Mouse (Mus musculus) 3T3-L1 (cell line): ENCODE data around the gene Gm20388.

Experiments used
- DNase-seq: peaks from one replicate; pipeline ENCODE4 v3.0.0-alpha.2; 2015; ENCODE audit warnings: low read depth, low spot score

The Gm20388 gene

DNA sequence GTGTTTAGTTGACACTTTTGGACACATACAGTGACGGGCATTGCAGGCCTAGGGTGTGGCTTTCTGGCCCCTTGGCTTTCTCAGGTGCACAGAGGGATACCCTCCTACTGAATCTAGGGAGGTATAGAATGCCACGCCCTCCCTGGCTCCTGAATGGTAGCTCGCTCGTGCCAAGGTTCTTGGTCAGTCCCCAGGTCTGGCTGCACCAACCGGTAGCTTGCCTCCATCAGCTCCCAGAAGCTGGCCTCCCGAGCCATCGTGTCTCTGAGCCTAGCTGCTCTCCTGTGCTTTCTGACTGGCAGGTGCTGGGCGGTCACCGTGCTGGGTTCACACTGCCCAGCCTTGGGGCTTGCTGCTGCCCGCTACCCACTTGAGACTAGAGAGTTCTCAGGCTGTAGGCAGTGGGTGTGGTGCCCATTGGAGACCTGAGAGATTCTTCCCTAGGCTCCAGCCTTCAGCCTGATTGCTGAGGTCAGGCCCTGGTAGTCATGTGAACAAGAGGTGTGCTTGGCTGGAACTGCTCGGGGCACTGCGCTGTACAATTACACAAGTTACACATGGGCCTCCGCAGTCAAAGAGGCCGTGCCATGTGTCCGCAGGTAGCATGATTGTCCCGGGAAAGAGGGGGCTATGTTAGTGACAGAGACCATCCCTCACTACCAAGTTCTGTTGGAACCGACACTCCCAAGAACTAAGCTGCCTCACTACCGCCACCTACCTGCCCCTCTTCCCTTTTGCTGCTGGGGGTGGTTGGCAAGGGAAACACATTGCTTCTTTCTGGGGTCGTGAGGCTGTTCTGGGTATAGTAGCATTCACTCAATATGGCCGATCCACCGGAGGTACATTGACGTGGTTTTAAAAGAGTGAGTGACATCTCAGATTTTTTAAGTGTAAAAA, 651.1 kb downstream of the Gm20388 start:
- DNase-seq, result peak; percentile 17

DNA sequence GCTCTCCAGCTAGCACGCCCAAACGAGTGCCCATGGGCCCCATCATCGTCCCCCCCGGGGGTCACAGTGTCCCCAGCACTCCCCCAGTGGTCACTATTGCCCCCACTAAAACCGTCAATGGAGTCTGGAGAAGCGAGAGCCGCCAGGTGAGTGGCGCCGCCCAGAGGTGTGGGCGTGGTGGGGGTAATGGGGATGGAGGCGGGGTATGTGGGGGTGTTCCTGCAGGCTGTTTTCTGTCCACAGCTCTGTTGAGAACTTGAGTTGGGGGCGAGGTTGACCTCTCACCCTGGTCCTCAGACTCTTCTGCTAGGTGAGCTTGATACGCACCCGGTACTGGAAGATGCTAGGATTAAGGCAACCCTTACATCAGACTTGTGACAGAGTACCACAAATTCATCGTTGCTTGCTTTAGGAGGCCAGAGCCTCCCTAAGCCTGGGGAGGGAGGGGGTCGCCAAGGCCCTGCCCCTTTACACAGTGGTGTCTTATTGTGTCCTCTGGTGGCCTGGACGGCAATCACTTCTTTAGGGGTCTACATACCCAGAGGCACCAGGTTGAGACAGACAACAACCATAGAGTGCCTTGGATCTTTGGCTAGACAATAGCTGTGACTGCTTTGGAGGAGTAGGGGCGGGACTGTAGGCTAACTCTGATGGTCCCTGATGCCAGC, 652.2 kb downstream of the Gm20388 start:
- no peak for DNase-seq

GRCm38 (mm10) chr8:120563348-120563724, 652.7 kb downstream of the Gm20388 start:
- peak; percentile 75 for DNase-seq

DNA sequence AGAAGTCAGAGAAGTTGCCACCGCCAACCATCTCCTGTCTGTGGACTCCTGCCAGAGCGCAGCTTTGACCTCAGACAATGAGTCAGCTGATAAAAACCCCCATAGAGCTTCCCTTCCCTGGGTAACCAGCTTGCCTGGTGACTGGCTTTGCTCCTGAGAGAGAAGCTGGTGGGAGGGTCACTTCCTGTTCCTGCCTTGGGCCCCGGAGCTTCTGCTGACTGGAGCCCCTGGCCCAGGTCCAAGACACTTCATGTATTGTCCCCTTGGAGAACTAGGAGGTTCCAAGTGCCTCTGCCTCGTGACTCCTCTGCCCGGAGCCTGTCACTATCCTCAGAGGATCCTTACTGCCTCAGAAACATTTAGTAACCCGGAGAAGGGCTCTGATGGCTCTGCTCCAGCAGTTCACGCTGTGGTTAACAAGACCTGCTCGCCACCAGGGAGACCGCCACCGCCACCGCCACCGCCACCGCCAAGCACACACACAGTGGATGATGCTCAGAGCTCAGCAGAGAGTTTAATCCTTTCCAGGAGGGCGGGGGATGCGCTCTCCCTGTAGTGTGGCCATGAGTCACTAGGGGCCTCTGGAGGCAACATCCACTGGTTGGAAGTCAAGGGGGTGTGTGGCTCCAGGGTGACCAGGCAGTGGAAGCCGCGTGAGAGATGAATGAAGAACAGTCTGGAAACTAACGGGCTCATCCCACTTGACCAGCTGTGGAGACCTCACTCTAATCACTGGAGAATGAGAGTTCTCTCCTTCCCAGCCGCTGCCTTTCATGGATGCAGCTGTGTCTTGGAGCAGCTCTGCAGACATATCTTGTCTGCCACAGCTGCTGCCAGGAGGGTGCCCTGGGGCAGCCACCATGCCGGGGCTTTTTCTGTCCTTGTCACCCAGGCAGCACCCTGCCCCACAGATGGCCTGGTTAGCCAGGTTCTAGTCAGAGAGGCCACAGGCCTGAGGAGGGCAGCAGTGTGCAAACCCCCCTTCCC, 653.5 kb downstream of the Gm20388 start:
- peak; percentile 96 for DNase-seq

- DNase-seq, result no peak
Observed at GRCm38 (mm10) chr8:120565151-120565711, 654.6 kb downstream of the Gm20388 start.

DNA sequence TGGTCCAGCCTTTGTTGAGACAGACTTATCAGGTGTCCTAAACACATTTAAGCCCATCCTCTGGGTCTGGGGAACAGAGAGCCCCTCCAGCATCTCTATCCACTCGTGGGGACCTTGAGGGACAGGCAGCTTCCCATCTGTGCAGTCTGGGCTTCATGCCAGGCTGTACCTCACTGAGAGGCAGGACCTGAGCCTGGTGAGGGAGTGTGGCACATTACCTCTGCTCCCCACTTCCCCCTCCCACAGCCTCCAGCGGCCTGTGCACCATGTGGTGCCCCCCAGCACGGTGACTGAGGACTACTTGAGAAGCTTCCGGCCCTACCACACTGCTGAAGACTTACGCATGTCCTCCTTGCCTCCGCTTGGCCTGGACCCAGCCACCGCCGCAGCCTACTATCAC, 656.0 kb downstream of the Gm20388 start:
- no peak for DNase-seq

GRCm38 (mm10) chr8:120567731-120568130, 657.1 kb downstream of the Gm20388 start:
- DNase-seq, result no peak

DNA sequence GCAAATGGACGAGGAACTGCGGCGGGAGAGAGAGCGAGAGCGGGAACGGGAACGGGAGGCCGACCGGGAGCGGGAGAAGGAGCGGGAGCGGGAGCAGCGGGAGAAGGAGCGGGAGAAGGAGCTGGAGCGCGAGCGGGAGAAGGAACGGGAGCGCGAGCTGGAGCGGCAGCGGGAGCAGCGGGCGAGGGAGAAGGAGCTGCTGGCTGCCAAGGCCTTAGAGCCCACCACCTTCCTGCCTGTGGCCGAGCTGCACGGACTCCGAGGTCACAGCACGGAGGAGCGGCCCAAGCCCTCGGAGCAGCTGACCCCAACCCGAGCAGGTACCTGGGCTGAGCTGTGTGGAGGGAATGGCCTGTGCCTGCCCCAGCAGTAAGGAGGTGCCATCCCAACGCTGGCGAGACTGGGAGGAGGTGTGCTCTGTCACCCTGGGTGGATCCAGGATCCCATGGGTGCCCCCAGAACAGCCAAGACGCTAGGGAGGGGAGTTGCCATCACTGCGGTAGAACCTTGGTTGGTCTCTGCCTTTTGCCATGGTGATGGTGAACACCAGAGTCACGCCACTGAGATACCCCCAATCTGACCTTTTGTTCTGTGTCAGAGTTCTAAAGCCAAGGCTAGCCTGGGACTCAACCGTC, 657.6 kb downstream of the Gm20388 start:
- DNase-seq, result no peak

- DNase-seq, result no peak
Observed at GRCm38 (mm10) chr8:120569123-120569522, 658.5 kb downstream of the Gm20388 start.

DNA sequence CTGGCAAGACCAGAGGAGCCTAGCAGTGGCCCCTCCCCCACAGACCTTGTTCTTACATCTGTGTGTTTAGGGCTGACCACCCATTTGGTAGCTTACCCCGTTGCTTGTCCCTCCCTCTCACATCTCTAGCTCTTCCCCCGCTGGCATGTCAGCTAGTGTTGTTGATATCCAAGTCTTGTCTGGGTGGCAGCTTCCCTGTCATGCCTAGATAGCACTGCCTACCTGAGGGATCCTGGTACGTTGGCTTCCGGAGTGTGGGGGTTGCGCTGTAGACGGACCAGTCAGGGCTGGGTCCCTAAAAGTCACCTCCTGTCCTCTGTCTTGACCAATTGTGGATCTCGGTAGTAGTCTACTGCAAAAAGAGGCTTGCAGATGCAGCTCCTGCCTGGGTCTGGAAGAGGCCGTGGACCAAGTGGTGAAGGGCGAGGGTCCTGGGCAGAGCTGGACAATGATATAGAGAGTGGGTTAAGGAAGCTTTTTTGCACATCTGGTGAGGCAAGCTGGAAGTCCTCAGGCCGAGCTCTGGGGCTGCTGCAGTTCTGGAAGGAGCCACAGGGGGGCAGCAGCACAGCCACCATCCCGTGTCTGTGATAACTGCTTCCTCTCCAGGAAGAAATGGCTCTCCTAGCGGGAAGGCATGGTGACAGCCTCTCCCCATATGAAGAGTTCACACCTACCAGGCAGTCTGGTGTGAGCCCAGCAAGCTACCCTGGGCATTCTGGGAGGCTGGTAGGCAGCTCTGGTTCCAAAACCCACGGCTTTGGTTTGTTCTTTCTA, 659.5 kb downstream of the Gm20388 start:
- peak; percentile 77 for DNase-seq

DNA sequence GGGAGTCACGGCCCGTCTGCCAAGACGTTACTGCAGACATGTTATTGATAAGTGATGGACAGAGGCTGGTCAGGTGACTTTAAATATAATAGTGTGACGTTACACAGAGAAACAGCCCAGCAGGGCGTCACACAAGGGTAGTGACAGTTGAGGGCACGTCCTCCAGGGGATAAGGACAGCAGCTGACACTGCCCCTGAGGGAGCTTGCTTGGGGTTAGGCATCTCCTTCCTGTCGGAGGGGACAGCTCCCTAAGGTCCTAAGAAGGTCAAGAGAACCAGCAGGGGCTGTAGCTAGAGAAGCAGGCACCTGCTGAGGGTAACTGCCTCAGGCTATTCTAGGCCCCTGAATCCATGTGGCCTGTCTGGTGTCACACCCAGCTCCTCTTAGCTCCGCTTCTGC, 660.9 kb downstream of the Gm20388 start:
- DNase-seq, result no peak

- no peak for DNase-seq
Observed at GRCm38 (mm10) chr8:120572534-120572933, 661.9 kb downstream of the Gm20388 start.

DNA sequence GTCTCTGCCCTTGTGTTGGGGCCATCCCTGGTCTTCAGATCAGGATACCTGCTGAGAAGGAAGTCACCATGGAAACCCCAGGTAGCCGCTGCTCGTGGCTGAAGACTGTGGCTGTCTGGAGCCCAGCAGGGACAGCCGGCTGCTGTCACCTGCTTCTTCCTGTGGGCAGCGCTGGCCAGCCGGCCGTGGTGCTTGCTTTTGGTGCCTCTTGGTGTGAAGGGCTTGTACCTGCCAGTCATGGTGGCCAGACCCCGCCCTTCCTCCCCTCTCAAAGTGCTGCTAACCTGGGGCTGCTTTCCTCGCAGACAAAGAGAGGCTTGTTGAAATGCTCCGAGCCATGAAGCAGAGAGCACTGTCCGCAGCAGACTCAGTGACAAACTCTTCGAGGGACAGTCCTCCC, 663.2 kb downstream of the Gm20388 start:
- DNase-seq, result no peak

GRCm38 (mm10) chr8:120574941-120575340, 664.3 kb downstream of the Gm20388 start:
- DNase-seq, result peak; percentile 42

DNA sequence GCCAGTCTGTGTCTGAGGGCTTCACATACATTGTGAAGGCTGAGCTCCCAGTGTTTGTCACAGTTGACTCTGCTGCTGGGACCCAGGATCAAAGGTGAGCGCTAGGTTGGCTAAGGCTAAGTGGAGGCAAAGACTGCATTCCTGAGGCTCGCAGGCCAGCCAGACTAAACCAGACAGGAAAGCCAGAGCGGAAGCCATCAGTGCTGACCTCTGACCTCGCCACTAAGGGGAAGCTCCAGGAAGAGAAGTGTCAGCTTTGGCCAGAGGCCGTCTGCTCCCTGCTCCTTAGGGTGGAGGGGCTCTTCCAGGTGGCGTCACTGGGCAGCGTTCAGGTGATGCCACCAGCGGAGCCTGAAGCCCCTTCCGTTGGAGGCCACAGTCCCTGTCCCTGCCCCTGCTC, 665.2 kb downstream of the Gm20388 start:
- DNase-seq, result no peak

DNA sequence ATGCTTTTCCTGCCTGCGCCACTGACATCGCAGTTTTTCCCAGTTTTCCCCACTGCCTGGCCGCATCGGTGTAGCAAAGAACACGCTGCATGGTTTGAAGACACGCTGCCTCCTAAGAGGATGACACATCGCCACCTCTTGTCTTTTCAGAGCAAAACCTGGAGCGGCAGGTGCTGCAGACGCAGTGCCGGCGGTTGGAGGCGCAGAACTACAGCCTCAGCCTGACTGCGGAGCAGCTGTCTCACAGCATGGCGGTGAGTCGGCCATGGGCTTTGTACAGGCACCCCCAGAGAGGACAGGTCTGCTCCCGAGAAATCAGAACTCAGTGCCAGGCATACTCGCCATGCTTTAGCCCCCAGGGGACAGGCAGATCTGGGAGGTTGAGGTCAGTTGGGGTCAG, 667.2 kb downstream of the Gm20388 start:
- no peak for DNase-seq

- no peak for DNase-seq
Observed at GRCm38 (mm10) chr8:120580336-120581000, 669.8 kb downstream of the Gm20388 start.

- DNase-seq, result no peak
Observed at GRCm38 (mm10) chr8:120581329-120581728, 670.7 kb downstream of the Gm20388 start.

DNA sequence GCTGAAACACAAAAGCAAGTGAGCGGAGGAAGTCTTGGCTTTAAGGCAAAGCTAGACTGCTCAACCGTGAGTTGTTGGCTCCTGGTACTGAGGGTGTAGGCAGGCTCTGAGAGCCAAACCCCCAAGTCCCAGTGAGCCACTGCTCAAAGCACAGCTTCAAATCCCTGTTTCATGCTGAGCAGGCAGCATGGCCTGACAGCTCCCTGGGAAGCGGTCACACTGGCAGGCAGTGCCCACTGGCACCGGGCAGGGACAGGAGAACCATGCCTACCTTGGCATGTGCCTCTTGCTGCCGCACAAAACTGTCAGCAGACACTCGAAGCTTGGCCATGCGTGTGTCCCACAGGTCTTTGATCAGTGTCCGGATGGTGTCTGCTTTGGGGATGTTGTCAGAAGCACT, 671.2 kb downstream of the Gm20388 start:
- DNase-seq, result no peak

DNA sequence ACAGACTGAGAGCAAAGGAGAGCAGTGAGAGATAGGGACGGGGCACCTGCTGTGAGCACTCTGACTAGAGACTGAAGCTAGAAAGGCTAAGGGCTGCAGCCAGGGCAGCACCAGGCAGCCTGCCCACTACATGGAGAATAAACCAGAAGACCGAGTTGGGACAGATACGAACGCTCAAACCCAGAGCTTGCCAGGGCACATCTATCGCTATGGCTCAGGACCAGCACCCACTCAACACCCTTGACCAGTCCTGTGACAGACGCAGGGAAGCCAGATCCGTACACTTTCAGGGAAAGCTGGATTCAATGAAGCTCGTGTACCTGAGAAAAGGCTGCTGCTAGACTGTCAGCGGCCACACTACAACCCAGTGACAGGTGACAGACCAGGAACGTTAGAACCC, 674.9 kb downstream of the Gm20388 start:
- DNase-seq, result no peak
